Mouse (Mus musculus) regulatory T cell (primary cell): ENCODE results near the gene Nsl1.
"Not testable (repeated sequence)": the region's sequence is repeated elsewhere in the genome, so short reads cannot be mapped to it uniquely, and the experiment has no call there.

Experiments
- in situ Hi-C: fragments of 300-600 bp; cut with MboI, MseI; formaldehyde crosslinking; loops from one replicate; pipeline ENCODE4 v1.15.1; 2025; ENCODE audit warnings: high pct_unique_total_duplicates

The Nsl1 gene

GRCm38 (mm10) chr1:191062781-191063485, at the start of gene Nsl1, which contains the start of gene Tatdn3:
TSS of gene Nsl1 (plus strand) at chr1:191063012.
TSS of gene Tatdn3 (minus strand) at chr1:191062932.
- in situ Hi-C loops, result loop anchor here (5.0 kb wide), 1 partner anchor 36 kb away; the partner anchor contains the start of gene Flvcr1

GRCm38 (mm10) chr1:191014271-191014670, 48.5 kb upstream of the Nsl1 start:
- in situ Hi-C loops, result no loop called here

DNA sequence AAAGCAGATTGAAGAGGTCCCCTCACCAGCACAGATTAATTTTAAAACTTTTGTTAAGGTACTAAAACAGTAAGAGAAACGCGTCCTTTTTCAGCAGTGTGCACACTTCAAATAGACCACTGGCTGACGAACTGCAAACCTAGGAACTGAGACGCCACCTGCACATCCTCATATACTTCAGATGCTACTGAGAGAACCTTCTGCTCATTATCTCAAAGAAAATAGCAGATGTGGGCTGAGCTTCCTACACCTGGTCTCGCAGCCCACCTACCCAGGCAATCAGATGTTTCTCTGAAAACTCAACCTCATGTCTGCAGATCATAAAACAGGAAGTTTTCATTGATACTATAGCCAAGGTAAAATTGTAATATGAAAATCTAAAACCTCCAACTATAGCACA, 43.0 kb upstream of the Nsl1 start:
- in situ Hi-C loops, result no loop called here

DNA sequence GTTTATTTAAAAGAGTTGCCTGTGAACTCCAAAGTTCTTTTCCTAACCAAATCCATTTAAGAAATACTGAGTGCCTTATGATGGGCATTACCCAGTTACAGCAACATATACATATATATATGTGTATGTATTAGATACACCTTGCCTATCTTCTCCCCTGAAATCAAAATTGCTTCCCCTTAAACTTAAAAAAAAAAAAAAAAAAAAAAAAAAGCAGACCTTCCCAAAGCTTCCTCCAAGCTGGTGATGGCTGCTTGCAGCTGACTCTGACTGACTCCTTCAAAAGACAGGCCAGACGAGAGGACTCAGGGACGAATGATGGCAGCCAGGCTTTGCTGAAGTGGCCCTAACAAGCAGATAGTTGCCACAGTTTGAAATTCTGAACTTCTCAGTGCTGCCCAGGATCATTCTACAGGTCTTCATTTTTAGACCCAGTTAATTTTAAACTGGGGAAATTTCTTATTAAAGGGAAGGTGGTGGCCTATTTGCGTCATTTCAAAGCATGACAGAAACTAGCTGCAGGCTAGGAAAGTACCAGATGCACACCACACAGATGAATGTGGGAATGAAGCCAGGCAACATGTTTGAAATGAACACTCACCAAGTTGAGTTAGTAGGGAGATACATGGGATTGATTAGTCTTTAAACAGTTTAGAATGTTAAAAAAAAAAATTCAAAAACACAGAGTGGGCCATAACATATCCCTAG, 42.4 kb upstream of the Nsl1 start:
- in situ Hi-C loops, result no loop called here

DNA sequence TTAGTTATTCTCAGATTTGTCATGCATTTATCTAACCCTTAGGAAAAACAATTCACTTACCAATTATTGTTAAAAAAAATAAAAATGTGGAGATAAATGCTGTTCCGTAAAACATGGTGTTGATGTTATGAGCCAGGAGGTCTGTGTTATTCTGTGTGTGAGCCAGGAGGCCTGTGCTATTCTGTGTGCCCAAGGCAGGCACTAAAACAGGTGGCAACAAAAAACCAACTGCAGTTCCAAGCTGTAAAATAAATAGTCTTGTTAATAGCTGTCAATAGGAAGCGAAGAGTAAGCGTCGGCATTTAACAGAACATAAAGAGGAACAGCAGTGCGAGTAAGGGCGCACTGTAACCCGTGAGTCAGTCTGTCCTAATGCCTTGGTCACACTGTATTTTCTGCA, 41.8 kb upstream of the Nsl1 start:
- in situ Hi-C loops, result no loop called here

DNA sequence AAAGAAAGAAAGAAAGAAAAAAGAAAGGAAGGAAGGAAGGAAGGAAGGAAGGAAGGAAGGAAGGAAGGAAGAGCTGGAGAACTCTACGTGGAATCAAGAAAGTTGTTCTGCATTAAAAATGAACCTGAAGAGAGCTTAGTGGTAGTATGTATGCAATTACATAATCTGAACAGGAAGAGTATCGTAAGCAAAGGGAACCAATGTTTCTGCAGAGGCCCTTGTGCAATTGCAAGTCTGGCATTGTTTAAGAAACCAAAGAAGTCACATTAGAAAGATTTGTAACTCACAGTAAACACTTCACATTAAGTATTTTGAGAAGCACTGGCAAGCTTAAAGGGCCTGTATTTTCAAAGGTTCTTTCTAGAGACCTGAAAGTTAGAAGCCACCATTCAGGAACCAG, 39.7 kb upstream of the Nsl1 start:
- in situ Hi-C loops, result no loop called here

- in situ Hi-C loops, result not testable (repeated sequence)
Measured at GRCm38 (mm10) chr1:191023806-191024205, 39.0 kb upstream of the Nsl1 start.

DNA sequence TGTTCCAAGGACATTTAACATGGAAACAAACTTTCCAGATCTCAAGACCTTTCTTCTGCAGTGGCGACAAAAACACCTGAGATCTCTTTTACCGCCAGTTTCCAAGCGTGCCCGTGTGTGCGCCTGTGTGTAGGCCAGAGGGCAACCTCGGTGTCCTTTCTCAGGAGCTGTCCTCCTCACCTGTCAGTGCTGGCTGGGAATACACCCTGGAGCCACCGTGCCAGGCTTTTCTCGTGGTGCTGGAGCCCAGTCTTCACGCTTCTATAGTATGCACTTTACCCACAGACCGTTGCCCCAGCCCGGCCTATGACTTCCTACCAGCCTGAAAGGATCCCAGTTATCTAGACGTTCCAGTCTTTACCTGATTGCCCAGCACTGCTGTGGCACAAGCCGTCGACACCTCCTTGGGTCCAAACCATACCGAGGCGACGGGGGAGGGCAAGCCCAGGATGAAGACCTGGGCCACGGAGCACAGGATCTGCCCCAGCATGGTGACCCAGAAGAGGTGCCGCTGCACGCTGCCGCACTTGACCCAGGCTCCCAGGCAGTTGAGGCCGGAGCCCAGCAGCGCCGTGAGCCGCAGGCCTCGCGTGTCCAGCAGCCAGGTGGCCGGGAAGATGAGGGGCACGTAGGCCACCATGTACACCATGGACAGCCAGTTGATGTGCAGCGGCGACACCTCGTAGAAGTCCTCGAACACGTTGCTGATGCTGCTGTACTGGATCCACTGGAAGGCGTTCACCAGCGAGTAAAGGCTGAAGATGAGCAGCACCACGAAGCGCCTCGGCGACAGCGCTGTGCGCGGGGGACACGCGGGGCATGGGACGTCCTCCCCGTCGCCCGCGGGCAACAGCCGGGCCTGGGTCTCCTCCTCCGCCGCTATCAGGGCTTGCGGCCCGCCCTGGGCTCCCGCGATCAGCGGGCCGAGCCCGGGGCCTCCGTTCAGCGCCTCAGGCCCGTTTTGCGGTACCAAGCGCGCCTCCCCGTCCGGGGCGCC, 37.5 kb upstream of the Nsl1 start:
- in situ Hi-C loops, result loop anchor here (5.0 kb wide), 1 partner anchor 37 kb away; the partner anchor contains the start of genes Nsl1 and Tatdn3

GRCm38 (mm10) chr1:191026021-191026713, 36.6 kb upstream of the Nsl1 start, which contains the start of gene Flvcr1:
TSS of gene Flvcr1 (minus strand) at chr1:191026158.
- in situ Hi-C loops, result loop anchor here (5.0 kb wide), 1 partner anchor 36 kb away; the partner anchor contains the start of genes Nsl1 and Tatdn3

DNA sequence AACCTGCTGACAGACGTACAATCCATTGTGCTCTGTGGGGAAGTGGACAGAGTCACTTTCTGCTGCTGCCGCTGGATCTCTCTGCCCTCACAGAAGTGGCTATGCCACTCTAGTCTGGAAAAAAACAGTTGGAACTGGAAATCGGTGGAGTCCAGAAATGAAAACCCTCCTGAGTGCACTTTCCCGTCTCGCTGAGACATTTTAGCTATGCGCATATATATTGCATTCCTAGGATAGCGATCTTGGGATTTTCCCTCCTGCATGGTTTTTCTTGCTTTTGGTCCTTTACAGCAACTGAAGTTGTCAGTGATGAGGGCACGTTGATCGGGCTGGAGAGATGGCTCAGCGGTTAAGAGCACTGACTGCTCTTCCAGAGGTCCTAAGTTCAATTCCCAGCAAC, 32.6 kb upstream of the Nsl1 start:
- in situ Hi-C loops, result no loop called here

DNA sequence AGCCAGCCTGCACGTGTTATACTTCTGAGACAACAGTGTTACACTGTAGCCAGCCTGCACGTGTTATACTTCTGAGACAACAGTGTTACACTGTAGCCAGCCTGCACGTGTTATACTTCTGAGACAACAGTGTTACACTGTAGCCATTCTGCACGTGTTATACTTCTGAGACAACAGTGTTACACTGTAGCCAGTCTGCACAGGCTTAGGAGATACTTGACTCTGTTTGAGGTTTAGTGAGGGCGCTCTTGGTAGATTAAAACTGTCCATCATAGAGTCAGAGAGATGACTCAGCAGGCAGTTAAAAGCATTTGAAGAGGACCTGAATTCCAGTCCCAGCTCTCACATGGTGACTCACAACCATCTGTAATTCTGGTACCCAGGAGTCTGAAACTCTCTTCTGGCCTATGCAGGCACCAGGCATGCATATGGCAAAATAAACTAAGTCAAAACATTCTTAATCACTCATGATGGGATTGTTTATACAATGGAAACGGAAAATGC, 31.8 kb upstream of the Nsl1 start:
- in situ Hi-C loops, result not testable (repeated sequence)

- in situ Hi-C loops, result no loop called here
Measured at GRCm38 (mm10) chr1:191035649-191036048, 27.2 kb upstream of the Nsl1 start.

GRCm38 (mm10) chr1:191036554-191037334, 26.1 kb upstream of the Nsl1 start, which contains the start of gene Spata45:
TSS of gene Spata45 (plus strand) at chr1:191036639.
- in situ Hi-C loops, result no loop called here

DNA sequence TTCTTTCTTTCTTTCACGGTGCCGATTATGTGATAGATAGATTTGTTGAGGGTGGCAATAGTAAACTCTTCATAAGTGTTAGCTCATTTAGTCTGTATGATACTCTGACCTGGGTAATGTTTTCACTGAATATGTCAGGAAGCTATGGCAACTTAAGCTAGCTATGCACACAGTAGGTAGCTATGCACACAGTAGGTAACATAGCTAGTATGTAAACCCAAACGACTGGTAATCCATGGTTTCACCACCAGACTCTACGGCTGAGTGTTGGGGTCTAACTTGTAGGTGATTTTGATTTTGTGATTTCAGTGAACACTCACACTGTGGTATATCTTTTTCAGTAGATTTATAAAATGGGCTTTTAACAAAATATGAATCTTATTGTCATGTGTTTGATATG, 24.8 kb upstream of the Nsl1 start:
- in situ Hi-C loops, result no loop called here

GRCm38 (mm10) chr1:191041352-191041751, 21.5 kb upstream of the Nsl1 start:
- in situ Hi-C loops, result no loop called here

DNA sequence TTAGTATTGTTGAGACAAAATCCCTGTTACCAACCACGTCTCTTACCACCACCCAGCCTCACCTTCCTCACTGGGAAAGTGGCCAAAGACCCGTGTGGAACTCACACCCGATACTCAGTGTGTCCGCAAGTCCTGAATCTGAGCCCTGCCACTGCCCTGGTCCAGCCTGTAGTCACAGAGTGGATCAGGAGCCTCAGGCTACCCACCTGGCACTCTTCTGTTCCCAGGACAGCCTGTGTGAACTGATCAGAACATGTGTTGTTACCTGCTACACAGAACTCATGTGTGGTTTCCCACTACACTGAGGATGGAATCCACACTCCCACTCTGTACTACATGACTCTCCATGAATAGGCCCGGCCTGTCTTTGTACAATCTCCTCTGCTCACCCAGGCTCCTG, 20.7 kb upstream of the Nsl1 start:
- in situ Hi-C loops, result no loop called here

DNA sequence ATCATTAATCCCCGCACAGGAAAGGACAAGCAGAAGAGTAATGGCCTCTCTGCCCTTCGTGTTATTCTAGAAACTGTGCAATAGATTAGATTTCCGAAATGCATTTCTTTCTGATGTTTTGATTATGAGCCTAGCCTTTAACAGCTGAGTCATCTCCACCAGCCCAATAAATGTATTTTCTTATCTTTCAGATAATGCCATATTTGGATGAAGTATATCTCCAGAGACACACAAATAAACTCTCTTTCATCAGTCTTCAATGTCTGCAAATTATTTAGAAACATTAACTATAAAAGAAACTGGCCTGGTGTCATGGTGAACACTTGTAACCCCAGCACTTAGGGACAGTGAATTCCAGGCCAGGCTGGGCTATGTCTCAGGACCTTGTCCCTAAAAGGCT, 20.1 kb upstream of the Nsl1 start:
- in situ Hi-C loops, result no loop called here

- in situ Hi-C loops, result no loop called here
Measured at GRCm38 (mm10) chr1:191045264-191045663, 17.5 kb upstream of the Nsl1 start.

DNA sequence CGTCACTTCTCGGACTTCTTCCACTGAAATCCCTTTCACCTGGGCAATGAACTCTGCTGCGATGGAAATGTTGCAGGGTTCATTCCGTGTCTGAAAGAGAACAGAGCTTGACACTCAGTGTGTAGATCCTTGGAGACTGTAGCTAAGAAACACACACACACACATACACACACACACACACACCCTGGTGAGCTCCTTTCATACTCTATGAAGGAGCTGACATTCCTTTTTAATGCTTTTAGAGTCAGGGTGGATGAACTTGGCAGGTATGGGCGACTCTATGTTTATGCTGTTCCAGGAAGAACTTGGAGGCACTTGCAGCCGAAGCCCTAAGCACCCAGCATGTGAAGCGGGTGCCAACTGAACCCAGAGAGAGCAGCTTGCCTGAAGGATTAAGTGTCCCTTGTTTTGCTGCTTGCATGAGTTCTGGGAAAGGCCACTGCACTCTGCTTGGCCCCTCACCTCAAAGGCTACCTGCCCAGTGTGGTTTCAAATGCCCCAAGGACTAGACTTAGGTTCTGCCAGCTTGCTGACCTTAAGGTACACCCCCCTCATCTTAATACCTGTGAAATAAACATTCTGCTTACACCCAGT, 16.5 kb upstream of the Nsl1 start:
- in situ Hi-C loops, result no loop called here

- in situ Hi-C loops, result no loop called here
Measured at GRCm38 (mm10) chr1:191053555-191053954, 9.3 kb upstream of the Nsl1 start.
